Mouse (Mus musculus) layer of hippocampus, postnatal 10 days (tissue): Measurements from ENCODE around the gene Dock10. TPM values are rescaled to one million over a fixed set of nuclear protein-coding genes. Genes with fewer than 3 reads are reported as not detected.

Experiments used
- DNase-seq, 2 experiments: peaks; one replicate each; pipeline ENCODE4 v3.0.0; 2021; ENCODE audit warnings: low spot score in 2 of 2
- total RNA-seq, 2 experiments: library from RNA; stranded (reverse); gene quantifications; 2 replicates each; pipeline ENCODE4 v1.2.3; 2021

The Dock10 gene
- total RNA-seq, 2 experiments from 2014 or later = 24.1 to 25.6 TPM

DNA sequence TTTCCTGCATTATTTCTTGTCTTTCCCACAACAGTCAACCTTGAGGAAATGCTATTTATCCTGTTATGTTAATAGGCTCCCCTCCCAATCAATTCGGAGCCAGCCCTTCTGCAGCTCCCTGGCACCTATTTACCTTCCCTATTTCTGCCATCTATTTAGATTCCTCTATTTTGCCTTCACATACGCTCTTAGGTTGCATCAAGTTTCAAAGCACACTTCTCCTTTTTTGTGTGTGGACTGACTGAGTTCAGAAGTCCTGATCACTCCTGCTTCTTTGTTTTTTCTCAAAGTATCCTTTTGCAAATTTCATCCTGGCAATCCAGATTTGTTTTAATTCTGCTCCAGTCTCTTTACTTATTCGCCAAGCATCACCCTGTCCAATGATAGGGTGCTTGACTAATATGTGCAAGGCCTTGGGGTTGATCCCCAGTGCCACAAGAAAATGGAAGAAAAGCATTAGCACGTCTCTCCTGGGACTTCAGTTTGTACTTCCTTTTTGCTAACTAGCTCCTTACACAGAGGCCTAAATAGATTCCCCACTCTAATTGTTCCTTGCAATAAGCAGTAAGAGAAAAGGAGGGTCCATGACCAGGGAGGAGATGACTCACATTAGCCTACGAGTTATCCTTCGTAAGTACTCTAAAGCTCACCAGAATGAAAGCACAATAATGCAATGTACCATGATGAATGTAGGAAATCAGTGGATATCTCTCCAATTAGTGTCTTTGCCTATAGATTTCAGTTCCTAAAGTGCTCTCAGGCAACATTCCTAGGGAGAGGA lies 98.7 kb downstream of the Dock10 start:
- no peak for DNase-seq

DNA sequence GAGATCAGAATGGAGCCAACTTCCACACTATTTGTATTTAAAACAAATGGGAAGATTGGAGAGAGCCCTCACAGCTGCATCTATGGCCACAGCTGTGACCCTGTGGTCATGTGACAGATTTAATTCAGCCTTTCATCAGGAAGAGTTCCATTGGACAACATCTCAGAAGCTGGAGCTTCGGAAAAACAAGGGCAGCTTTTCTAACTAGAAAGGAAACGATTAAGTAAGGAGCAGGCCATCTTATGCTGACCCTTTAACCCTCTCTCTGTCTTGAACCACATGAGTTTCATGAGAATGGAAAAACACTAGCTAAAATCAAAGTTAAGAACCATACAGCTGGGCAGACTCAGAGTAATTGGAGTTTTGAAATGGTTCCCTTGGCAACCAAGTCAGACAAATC lies 101.9 kb downstream of the Dock10 start:
- DNase-seq = no peak

DNA sequence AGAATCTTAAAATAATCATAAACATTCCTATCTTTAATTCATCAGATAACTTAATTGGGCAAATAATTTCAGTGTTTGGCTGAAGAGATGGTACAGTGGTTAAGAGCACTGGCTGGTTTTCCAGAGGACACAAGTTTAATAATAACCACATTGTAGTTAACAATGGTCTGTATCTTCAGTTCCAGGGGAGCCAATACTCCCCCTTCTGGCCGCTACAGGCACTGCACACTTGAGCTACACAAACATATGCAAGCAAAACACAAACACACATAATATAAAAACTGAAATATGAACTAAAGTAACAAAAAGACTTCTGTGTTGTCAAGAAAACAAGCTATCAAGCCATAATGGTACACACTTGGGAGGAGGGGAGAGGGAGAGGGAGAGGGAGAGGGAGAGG lies 102.5 kb downstream of the Dock10 start:
- no peak for DNase-seq

DNA sequence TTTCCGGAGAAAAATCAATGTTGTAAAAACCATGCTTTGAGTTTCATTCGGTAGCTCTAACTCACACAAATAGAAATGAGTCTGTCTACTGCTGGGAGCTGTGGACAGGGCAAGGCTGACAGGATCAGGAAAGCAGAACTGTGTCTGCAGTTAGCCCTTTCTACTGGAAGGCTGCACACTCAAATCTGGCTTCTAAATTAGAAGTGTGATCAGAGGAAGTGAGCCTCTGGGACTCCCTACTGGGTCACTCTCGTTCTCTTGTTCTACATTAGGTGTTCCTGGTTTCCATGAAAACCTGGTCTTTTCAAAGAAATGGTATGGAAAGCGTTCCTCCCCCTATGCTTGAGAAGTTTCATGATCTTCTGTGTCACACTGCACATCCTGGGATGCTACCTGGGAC lies 103.1 kb downstream of the Dock10 start:
- no peak for DNase-seq

DNA sequence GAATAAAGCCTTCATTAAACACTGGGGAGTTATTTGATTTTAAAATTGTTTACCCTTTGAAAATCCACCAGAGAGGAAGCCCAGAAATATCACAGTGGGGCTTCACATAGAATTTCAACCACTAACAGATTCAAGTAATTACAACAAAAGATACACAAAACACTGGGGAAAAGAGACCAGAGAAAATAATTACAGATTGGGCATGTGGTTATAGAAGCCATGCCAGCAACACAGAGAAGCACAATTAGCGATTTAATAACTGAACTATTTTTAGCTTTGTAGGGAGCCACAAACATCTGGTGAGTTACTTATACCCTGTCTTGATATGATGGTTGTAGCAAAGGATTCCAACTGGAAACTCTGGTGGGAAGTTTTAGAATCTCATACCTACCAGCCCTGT lies 104.2 kb downstream of the Dock10 start:
- no peak for DNase-seq

DNA sequence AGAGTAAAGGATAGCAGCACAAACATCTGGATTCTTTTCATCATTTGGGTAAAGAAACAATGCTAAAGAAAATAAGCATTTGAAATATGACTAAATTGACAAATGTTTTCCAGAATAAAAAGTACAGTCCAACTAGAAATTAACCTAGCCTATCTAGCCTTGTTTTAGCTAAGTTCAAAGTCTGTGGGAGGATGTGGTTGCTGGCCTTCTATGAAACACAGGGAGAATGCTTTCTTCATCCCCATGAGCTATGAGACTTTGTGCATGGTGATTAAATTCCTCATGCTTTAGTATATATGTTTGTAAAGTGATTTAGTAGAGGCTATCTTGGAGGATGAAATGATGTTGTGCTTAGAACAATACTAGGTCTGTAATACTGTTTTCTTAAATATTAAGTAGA lies 105.5 kb downstream of the Dock10 start:
- DNase-seq = no peak

DNA sequence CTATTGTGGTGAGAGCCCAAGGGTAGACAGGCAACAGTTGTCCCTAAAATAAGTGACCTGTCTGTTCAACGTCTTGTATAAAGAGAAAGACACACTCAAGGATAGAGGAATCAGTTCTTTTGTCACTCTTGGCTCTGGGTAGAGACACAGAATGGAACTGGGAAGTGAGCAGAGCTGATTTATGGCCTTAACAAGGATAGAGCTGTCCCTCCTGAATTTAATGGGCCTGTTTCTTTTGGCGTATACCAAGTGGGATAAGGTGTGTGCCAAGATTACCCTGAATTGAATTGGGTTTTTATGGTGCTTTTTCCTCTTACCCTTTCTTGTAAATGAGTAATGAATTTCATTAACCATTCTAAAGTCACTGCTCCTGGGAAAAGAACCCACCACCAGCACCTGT lies 106.2 kb downstream of the Dock10 start:
- DNase-seq = no peak

DNA sequence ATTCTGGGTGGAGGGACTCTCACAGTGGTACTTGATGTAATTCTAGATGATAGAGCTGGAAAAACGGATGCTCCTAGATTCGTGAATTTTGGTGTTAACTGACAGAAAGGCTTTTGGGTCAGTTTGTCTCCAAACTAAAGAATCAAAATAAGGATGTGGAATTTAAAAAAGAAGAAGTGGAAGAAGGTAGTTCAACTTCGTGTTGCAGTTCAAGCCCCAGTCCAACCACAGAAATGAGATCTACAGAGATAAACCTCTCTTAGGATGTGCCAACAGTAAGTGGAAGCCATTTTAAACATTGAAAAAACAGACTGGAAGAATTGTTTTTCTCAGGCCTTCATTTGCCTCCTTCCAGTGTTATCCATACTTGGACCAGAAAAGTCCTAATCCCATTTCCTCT lies 111.7 kb downstream of the Dock10 start:
- DNase-seq = no peak

DNA sequence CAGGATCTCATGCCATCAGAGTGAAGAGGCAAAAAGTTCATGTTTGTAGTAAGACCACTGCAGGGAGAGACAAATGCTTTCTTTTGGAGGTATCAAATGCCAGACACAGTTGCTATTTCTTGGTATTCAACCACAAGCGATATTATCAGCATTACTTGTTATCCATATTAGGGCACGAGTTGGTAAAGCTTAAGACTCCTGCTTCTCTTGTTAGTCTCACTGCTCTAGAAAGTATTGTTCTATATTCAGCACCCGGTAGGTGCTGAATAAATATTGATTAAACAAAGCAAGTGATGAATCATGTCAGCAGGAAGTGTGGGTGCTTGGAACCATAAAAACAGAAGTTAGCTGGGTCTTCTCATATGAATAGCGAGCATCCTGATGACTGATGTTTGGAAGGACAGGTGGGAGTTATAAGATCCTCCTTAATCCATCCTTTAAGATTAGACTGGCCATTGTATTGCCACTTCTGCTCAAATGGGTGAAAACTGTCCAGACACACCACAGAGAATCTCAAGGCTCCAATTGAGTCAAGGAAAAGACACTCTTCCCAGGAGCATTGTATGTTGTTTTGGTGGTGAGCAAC lies 114.4 kb downstream of the Dock10 start:
- DNase-seq = no peak

DNA sequence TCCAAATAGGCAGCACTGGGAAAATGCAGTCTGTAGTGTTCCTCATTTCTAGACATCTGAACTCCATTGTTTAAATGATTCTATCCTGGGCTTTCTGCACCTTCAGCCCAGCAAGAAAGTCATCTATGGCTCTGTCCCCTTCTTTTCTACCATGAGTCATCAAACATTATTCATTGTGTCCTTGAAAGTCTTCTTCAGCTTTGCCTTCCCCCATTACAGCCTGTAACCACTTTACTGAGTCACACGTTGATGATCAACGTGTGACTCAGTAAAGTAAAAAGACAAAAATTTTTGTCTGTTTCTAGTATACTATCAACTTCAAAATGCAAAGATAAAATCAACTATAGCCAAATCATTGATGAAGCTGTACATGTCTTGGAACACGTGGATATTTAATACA lies 116.5 kb downstream of the Dock10 start:
- no peak for DNase-seq

DNA sequence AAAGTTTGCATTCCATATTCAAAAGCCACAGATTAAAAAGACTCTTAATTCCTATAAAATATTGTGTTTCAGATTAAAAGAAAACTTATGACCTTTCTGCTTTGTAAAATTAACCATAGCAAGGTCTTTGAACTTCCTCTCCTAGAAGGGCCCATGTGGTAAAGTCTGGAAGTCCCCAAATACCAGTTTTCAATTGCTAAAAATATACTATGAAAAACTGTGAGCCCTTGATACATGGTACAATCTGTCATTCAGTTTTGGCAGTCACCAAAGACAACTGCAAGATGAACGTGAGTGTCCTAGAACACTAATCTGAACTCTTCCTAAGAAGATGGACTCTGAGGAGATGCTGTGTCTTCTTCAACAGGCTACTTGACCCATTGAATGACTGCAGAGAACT lies 117.0 kb downstream of the Dock10 start:
- no peak for DNase-seq

DNA sequence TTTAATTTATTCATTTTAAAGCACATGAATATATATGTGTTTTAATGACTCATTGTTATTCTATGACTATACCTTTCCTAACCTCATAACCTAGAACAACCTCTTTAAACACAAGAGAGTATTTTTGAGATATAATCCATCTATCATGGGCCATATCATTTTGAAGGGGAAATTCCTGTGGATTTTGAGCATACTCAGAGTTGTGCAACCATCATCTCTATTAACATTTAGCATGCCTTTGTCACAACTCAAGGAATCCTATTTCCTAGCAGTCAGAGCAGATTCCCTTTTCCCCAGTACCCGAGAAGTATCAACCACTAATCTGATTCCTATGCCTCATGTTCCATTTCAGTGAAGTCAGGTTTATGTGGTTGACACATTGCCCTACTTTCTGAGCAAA lies 118.8 kb downstream of the Dock10 start:
- DNase-seq = no peak

DNA sequence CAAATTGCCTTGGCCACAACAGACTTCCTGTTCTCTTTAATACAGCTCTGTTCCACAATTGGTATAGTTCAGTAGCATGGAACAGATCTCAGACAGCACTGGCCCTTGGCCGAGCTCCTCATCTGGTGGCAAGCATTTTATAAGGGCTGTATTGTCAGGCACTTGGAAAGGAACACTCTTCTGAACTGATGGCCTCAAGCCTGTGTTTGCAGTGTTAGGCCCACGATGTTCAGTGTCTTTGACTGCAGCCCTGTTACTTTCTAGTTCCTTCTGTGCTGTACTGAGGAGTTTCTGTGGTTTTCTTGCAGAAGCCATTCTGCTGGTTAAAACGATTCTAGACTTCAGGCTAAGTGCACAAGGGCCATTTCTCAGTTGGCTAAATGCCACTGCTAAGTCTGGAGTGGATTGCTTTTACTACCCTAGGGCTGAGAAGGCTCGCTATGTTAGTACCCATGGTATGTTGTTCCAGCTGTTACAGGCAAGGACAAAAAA lies 121.1 kb downstream of the Dock10 start:
- peak; percentile 50 to 62 for DNase-seq

DNA sequence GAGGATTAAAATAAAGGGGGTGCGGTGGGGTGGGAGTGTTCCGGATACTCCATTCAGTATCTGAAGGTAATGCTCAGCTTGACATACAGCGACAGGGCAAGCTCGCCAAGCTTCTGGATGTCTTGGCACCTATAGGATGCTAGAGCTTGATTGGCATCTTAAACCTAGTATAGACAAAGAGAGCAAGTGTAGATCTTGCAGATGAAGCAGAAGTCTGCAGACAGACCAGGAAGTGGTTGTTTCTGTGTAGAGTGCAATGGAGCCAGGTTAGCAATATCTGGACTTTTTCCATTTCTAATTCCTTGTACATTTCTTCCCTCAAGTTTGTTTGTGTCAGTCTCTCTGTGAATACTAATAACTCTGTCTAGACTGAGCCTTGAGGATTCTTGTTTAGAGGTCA lies 122.5 kb downstream of the Dock10 start:
- DNase-seq = no peak

DNA sequence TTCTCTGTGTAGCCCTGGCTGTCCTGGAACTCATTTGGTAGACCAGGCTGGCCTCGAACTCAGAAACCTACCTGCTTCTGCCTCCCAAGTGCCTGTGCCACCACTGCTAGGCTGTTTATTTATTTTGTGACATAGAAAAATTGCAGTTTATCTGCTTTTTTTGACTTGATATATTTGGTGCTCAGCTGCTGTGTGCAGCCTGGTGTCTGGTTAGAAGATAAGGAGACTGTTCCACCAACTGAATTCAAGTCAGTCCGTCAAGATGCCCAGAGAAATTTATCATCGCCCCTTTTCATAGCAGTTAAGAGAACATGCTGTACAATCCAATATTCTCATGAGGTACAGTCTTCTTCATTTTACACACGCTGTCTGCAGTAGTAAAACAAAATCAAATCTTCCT lies 124.8 kb downstream of the Dock10 start:
- no peak for DNase-seq

DNA sequence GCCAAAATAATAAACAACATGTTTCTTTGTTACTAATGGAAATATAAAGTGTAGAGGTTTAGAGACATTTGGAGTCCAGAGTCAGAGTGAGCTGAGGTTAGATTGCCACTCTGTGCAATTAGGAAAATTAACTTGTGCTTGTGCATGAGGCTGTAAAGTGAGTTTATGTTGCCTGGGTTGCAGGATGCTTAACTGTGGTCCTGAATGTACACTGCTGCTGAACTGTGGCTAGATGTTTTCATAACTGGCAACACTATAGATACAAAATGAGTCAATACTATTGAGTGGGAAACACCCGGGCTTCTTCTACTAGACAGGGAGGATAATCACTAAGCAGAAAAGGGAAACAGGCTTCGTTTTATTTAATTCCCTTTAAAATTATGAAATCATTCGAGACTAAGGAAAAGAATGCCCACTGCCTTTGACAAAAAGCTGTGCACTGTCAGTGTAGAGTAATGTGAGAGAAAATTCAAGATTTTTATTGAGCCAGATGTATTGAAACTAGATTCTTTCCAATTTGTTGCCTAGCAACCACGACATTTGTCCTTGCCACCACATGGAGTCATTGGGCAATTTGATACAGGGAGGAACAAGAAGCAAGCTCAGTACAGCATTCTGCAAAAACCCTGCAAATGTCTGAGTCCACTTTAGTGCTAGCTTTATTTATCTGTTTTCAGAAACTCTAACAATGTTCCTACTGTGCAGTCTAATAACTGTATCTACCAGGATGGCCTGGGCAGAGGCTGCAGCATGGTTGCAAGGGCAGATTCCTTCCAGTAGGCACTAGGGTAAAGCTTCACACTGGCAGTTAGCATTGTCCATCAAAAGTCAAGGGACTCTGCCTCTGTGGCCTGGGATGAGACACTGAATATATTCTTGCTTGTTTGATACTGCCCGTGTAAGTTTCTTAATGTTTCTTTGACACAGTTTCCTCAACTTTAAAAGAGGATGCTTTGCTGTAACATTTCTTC lies 127.9 kb downstream of the Dock10 start:
- DNase-seq = no peak

DNA sequence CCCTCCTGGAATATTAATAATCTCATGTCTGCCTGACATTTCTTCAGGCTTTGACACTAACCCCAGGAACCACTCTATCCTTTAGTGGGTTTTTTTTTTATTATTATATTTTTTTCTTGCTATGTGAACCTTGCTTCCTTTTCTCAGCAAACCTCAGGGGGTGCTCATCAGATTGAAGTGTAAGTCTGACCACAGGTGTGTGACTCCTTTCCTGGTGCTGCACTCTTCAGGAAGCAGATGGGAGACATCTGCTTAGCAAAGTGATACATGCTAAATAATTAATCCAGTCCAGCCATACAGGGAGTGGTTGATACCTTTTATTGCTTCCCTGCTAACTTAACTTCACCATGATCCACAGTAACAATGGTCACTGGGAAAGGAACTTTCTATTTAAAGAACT lies 130.3 kb downstream of the Dock10 start:
- no peak for DNase-seq

DNA sequence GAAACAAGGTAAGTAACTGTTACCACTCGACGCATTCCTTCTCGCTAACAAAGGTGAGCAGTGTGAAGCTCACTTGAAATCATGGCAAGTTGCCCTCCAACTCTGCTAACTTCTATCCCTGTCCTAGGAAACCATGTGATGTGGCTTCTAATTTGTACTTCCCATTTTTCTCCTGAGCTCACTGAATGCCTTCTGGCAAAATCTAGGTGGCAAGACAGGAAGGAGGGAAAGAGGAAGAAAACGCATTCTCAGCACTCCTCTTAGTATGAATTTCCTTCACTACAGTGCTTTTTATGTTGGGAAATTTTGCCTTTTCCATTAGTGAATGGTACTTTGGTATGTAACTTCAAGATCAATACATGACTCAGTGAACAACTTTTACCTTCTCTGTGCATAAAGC lies 131.5 kb downstream of the Dock10 start:
- DNase-seq = no peak

DNA sequence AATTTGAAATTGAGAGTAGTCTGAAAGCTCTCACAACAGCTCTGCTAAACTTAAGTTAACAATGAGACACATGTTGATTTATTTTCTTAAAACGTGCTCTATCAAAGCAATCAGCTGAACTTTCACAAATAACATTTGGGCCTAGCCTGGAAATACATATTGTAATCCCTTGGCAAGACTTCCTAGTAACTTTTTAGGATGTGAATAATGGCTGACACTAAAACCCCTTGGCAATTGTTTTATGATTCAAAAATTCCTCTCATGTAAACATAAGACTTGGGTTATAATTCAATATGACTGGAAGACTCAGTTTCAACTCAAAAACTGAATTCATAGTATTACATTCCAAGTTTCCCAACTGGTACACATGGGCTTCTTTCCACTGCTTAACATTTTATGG lies 133.0 kb downstream of the Dock10 start:
- no peak for DNase-seq

DNA sequence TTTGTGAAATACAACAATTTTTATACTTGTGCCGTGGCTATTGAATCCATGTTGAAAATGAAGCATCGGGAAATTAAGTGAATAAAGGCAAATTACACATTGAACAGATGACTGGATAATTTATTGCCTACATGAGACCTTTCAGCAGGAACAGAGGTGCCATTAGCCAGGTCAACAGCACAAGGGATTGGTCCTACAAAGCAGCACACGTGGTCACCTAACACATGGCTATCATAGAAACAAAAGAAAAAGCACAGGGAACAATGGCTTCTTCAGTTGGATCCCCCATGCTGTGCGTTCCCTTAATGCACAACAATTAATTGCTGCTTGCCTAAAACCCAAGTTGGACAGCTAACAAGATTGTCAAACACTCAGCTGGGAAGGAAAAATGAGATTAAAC lies 133.8 kb downstream of the Dock10 start:
- DNase-seq = no peak

DNA sequence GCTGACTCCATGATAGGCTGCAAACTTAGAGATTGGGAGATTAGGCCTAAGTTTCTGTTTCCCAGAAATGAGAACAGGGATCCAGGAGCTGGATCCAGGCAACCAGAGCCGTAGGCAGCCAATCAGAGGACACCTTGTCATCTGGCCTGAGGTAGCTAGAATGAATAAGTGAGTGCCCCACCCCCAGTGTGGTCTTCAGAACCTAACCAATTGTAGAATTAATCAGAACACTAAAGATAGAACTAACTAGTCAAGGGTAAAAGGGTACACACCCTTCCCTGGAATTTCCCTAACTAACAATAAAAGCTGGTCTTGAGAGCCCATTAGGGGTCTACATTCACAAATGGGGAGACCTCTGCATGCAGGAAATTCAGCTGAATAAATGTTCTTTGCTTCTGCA lies 135.7 kb downstream of the Dock10 start:
- DNase-seq = no peak

DNA sequence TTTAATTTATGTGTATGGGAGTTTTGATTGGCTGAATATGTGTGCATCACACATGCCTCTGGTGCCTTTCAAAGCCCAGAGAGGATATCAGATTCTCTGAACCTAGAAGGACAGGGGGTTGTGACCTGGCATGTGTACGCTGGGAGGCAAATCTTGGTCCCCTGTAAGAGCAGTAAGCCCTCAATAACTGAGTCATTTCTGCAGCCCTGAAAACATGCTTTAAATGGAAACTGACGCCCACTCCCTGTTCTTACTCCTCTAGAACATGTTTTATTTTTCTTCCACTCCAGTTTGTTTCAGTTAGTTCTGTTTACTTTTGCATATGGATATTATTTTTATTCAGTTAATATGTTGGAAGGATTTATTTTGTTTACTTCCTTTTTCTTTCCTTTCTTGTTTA lies 139.2 kb downstream of the Dock10 start:
- no peak for DNase-seq
